8 mouse cellular contexts compared by ENCODE assay signal in the genomic region with DNA sequence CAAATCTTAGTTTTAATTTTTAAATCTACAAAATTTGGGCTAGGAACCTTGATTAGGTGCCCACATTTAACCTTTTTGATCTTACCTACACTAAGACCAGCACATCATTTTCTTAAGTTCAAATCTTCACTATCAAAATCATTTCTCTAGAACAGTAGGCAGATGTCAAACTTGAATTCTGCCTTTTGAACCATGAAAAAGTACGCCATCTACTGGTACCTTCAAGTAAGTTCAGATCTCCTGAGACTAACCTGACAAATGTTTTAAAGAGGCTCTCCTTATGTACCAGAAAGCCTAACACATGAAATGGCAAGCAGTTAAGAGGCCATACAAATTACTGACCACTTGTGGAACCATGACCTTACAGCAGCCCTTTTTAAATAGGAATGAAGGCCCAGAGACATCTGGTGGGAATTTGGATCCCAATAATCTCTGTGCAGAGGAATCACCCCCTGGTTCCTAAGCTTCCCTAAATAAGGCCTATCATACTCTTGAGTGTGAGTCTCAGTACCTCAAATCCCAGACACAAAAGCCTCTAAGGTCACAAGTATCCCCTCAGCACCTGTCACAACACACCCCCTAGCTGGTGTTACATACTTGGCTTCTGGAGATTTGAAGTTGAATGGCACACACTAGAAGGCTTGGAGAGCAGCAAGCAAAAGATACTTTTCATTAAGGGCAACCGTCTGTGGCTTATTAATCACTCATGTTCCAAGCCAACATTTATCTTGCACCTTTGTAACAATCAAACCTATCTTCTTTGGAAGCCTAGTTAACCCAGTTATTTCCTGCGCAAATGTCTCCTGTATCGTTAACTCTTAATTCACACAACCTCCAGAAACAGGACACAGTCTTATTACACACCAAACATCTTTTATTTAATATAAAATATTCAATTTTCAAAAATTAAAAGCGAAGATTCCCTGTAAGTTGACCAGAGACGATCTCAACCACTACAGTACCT.
DNase-seq lines count a peak whose midpoint lies in the region; ATAC-seq and TF ChIP-seq lines count a peak whose summit lies in the region.

No protein-coding gene starts in this region.

- no peaks in the 10 kb centered on the region for H3K4me1 ChIP-seq in ES-Bruce4 (ENCODE audit: control insufficient read depth, insufficient read depth, low read length)
- H3K4me1 ChIP-seq in embryonic facial prominence, embryonic 15.5 days = peaks cover 20% of the 10 kb centered on the region
- peaks cover 33% of the 10 kb centered on the region for H3K4me1 ChIP-seq in midbrain, embryonic 13.5 days (replicated peaks)

- peak overlapping the region; percentile 80 for H3K4me3 ChIP-seq in ES-Bruce4 (ENCODE audit: low read depth, low read length)
- peak overlapping the region; percentile 75 for H3K4me3 ChIP-seq in embryonic facial prominence, embryonic 15.5 days (replicated peaks)
- peak overlapping the region; percentile 58 for H3K4me3 ChIP-seq in midbrain, embryonic 13.5 days (replicated peaks)

- no peaks in the 10 kb centered on the region for H3K27me3 ChIP-seq in ES-Bruce4 (ENCODE audit: control insufficient read depth, insufficient read depth, low read length, poor library complexity, severe bottlenecking)
- no peaks in the 10 kb centered on the region for H3K27me3 ChIP-seq in embryonic facial prominence, embryonic 15.5 days
- no peaks in the 10 kb centered on the region for H3K27me3 ChIP-seq in midbrain, embryonic 13.5 days

- H3K4me2 ChIP-seq in embryonic facial prominence, embryonic 15.5 days (replicated peaks) = peak overlapping the region; percentile 53
- peak overlapping the region; percentile 83 for H3K4me2 ChIP-seq in midbrain, embryonic 13.5 days (replicated peaks)

- DNase-seq in B cell, adult 2 months = peak; percentile 12 to 34
- DNase-seq in left cerebral cortex, adult 8-10 months (ENCODE audit: low spot score in 2 of 2) = no peak
- DNase-seq in right cerebral cortex, postnatal 14 days = no peak

- WGBS in embryonic facial prominence, embryonic 15.5 days = 4% methylated on average over 6 of the region's 6 CpGs
- 7% methylated on average over 6 of the region's 6 CpGs for WGBS in midbrain, embryonic 13.5 days

- TF ChIP-seq EP300 in ES-Bruce4 (IDR thresholded peaks at IDR 0.05; ENCODE audit: insufficient read depth, low read depth, low read length) = no peak

- no peaks in the 10 kb centered on the region for H3K9me3 ChIP-seq in ES-Bruce4 (replicated peaks; ENCODE audit: control insufficient read depth, insufficient read depth, low read length, poor library complexity, severe bottlenecking)
- no peaks in the 10 kb centered on the region for H3K9me3 ChIP-seq in embryonic facial prominence, embryonic 15.5 days (replicated peaks)
- H3K9me3 ChIP-seq in midbrain, embryonic 13.5 days = no peaks in the 10 kb centered on the region

- TF ChIP-seq CTCF in ES-Bruce4 (IDR thresholded peaks at IDR 0.05; ENCODE audit: low read depth, low read length) = no peak

- no peak for ATAC-seq in embryonic facial prominence, embryonic 15.5 days (ENCODE audit: insufficient number of reproducible peaks, low FRiP score, low TSS enrichment, low read depth)
- ATAC-seq in inflammation-experienced regulatory T-cells, adult 6 months = peak; percentile 19
- ATAC-seq in midbrain, embryonic 13.5 days = no peak
- no peak for ATAC-seq in activated CD4-positive, CD25-positive, alpha-beta regulatory T cell, adult 4 months

- H3K27ac ChIP-seq in ES-Bruce4 (ENCODE audit: insufficient read depth, low read length) = peak overlapping the region; percentile 79
- H3K27ac ChIP-seq in embryonic facial prominence, embryonic 15.5 days (replicated peaks) = peak overlapping the region; percentile 83
- H3K27ac ChIP-seq in midbrain, embryonic 13.5 days = 0 out of 2 replicates have a peak overlapping the region, but pooled peaks have one; percentile 97

- peaks cover 20% of the 10 kb centered on the region for H3K36me3 ChIP-seq in ES-Bruce4 (ENCODE audit: control insufficient read depth, insufficient read depth, low read length, poor library complexity, severe bottlenecking)
- H3K36me3 ChIP-seq in embryonic facial prominence, embryonic 15.5 days = peaks cover 7% of the 10 kb centered on the region; the same call in 1 of the 2 replicates
- peaks cover 4% of the 10 kb centered on the region for H3K36me3 ChIP-seq in midbrain, embryonic 13.5 days

- H3K9ac ChIP-seq in ES-Bruce4 (ENCODE audit: low read depth, poor library complexity, severe bottlenecking) = peak overlapping the region; percentile 84
- H3K9ac ChIP-seq in embryonic facial prominence, embryonic 15.5 days = peak overlapping the region; percentile 81
- peak overlapping the region; percentile 84 for H3K9ac ChIP-seq in midbrain, embryonic 13.5 days (replicated peaks)

- TF ChIP-seq POLR2A in ES-Bruce4 (IDR thresholded peaks at IDR 0.05; ENCODE audit: insufficient read depth, low read length) = no peak

Comparison
In these comparisons a context has a peak if more than half of its experiments do, and no peak if none do; other contexts are left out.
1. DNase-seq: peak in B cell, adult 2 months (2 of 2); none in left cerebral cortex, adult 8-10 months (0 of 2) and right cerebral cortex, postnatal 14 days (single experiment).
2. Peak in every context shown above with its lines, with median percentiles within 50 percentile points of each other: H3K27ac ChIP-seq, H3K4me3 ChIP-seq and H3K9ac ChIP-seq.